Mouse (Mus musculus) urinary bladder, adult 2 months (tissue): Measurements from ENCODE around the gene Aldob. TPM values are rescaled to one million over a fixed set of nuclear protein-coding genes. Genes with fewer than 3 reads are reported as not detected.

ENCODE experiments used
- DNase-seq: peaks from one replicate; pipeline ENCODE4 v3.0.0; 2022; ENCODE audit warnings: low spot score
- polyA plus RNA-seq: library from polyadenylated mRNA; depleted of rRNA; stranded (reverse); fragments of >200 nt; gene quantifications from 2 replicates; pipeline ENCODE4 v1.2.3, GENCODE M21; 2012; rRNA removed

Gene Aldob
- 0.19 and 0.33 TPM in 2 replicates for polyA plus RNA-seq

DNA sequence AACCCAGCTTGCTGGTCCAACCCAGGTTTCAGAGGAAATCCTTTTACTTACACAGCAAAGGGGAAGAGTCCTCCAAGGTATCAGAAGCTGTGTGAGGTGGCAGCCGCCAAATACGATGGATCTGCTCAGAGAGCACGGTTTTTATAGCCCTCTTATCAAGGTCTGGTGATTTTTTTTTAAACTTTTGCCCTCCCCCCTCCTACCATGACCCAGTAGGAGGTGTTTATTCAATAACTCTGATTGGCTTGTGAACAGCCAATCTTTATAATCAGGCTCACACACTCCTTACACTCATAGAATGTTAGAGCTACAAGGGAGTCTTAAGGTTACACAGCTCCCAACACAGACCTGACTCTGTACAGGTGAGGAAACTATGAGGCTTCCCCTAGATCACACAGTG, at the start of gene Aldob:
Gene Aldob (minus strand): TSS at position 164 of the 400 bp plus-strand sequence.
- DNase-seq = no peak

DNA sequence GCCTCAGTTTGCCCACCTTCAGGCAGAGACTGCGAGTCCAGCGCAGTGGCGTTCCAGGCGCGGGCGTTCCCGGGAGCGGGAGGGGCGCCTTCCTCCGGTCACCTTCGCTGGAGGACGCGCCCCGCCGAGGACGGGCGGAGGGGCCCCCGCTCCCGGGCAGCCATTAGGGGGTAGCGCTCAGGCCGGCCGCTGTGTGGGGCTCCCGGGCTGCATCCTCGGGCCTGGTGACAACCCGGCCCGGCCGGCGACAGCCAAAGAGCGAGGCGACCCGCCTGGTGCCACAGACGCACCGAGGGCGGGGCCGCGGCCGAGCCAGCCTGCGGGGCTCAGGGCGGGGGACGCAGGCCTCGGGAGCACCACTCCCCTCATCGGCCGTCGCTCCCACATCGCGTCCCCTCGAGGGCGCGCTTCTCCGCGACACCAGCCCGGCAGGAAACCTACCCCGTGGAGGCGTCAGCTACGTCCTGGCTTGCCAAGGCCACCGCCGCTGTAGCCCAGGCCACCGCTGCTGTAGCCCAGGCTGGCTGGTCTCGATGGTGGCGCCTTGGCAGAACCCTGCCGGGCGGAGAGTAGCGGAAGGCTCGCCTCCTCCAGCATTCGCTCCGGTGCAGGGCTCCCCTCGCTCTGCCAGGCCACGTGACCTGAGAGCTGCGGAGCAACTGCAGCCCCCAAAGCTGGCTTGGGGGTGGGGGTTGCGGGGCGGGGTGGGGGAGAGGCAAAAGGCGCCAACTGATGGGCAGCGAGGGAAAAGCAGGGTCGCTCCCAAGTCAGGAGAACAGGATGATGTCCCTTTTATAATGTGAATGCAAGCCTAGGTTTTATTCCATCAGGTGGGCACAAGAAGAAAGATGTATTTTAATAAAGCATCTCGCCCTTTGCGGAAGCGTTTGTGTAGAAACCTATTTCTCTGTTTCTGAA, 48.1 kb upstream of the Aldob start, which contains the start of gene Tmem246:
Gene Tmem246 (minus strand): TSS at position 694 of the 918 bp plus-strand sequence.
- peak; percentile 81 for DNase-seq

DNA sequence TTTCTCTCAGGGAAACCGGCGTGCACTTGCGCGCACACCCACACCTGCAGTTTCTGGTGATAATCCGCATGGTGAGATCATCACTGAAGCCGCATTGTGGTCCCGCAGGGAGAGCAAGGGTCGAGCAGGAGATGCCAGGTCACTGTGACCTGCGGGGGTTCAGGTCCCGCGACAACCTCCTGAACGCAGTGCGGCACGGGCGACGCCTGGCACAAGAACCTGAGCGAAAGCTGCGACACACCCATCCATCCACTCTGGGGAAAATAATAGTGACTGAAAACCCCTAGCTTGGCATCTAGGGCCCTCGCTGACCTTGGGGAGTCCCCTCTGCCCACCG, 47.5 kb upstream of the Aldob start:
- DNase-seq = no peak

GRCm38 (mm10) chr4:49590152-49590551, 40.8 kb upstream of the Aldob start:
- DNase-seq = no peak

DNA sequence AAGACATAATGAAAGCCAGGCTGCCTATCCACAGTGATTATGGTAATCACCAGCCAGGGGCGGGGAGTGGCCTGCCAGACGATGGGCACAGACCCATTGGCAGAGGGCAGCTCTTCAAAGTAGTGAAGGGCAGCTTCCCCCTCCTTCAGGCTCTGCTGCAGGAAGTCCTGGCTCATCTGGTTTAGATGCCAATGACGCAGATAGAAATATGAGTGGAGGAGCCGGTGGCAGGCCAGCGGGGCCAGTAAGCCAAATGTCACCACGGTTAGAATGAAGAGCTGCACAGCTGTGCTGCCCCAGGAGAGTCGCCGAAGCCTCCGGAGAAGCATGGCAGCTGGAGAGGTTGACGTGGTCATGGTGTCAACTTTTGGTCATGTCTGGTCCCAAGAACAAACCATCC, 37.5 kb upstream of the Aldob start:
- DNase-seq = no peak

DNA sequence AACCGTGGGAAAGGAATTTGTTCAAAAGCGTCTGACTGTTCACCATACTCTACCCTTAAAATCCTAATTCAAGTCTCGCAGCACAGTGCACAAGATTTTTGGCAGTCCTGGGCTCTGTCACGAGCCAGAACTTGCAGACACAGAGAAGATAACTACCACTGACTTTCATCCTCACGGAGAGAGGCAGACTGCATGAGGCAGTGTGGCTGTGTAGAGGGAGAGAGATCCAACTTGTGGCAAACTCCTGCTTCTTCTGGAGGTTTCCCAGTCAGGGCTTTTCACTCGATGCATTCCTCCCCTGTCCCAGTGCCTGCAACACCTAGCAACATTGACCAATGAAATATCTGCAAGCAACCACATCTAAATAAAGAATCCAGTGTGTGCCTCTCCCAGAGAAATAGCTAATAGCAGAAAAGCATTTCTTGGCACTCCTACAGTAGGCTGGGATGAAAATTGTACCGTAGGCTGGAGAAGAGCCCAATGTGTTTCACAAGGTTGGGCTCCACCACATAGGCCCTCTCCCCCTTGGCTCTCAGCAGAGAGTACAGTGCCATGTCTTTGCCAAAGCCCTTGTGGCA, 36.3 kb upstream of the Aldob start:
- DNase-seq = no peak

- no peak for DNase-seq
Measured at GRCm38 (mm10) chr4:49583965-49584831, 34.9 kb upstream of the Aldob start.

- no peak for DNase-seq
Measured at GRCm38 (mm10) chr4:49581256-49581655, 31.9 kb upstream of the Aldob start.

DNA sequence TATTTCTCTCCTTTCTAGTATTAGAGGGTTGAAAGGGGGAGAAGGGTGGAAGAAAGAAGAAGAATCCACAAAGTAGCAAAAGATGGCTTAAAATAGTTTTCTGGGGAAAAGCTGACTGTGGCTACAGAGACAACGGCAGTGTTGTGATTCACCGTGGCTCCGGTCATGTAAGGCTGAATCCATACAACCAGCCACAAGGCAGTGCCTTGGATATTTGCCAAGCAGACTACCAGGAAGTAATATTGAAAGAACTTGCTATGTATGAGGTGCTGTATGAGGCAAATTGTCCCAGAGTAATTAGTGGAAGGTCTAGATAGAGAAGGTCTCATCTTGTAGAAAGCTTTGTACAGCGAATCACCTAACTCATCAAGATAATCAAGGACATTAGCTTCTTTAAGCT, 22.8 kb upstream of the Aldob start:
- no peak for DNase-seq

DNA sequence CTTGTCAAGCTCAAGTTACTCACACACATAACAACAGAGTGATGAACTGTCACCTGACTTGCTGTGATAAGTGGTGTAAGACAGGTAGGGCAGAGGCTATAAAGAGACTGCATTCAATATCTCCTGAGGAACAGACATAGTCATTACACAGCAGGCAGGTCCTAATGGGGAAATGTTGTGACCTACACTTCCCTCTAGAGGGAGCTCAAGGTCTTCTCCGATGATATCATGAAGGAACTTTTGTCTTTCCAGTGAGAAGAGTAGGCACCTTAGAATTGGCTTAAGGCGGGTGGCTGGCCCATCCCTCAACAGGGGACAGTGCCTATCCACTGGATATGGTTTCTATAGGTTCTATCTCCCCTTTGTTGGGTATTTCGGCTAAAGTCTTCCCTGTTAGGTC, 18.3 kb upstream of the Aldob start:
- no peak for DNase-seq

DNA sequence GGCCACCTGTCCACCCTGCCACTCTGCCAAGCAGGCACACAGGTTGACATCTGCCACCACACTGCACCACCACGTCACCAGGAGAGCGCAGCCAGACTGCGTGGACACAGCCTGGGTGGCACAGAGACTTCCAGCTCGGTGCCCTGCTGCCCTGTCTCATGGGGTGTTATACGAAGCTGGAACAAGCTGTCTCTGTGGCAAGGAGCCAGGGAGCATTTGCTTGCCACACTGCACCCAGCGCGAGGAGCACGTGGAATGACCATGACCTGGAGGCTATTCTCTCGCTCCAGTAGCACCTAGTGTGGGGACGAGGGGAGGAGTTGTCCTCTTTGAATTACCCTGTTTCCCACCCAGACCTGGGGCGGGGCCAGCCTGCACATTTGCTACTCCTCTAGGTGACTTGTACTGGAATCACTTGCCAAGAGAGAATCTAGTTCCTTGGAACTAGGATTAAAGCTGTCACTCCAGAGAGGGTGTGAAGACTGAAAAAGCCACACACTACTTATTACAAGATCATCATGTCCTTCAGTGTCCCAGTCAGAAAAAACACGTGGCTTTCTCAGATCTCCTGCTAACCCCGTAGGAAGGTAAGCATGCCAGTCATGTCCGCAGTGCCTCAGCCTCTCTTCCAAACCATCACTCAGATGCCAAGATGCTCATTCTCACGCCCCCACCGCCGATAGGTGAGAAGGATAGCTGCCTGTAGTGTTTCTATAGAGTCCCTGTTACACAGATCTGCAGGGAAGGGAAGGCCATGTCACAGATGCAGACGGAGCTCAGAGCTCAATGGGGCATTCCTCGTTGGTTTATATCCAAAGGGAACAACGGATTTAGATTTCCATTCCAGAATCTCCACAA, 10.8 kb upstream of the Aldob start:
- DNase-seq = no peak

- no peak for DNase-seq
Measured at GRCm38 (mm10) chr4:49558181-49558580, 8.8 kb upstream of the Aldob start.

DNA sequence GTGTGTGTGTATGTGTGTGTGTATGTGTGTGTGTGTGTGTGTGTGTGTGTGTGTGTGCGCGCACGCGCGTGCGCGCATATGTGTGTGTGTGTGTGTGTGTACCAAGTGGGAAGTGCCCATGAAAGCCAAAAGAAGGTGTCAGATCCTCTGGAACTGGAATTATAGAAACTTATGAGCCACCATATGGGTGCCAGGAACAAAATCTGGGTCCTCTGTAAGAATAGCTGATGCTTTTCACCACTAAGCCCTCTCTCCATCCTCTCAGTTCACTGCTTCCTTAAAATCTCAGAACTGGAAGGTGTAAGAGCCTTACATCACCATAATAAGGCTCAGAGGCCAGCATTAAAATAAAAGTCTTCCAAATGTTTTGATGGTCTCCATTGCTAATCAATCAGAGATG, 8.0 kb upstream of the Aldob start:
- DNase-seq = no peak

GRCm38 (mm10) chr4:49553380-49553779, 4.0 kb upstream of the Aldob start:
- no peak for DNase-seq

GRCm38 (mm10) chr4:49547544-49548219, 1.7 kb downstream of the Aldob start:
- DNase-seq = no peak

DNA sequence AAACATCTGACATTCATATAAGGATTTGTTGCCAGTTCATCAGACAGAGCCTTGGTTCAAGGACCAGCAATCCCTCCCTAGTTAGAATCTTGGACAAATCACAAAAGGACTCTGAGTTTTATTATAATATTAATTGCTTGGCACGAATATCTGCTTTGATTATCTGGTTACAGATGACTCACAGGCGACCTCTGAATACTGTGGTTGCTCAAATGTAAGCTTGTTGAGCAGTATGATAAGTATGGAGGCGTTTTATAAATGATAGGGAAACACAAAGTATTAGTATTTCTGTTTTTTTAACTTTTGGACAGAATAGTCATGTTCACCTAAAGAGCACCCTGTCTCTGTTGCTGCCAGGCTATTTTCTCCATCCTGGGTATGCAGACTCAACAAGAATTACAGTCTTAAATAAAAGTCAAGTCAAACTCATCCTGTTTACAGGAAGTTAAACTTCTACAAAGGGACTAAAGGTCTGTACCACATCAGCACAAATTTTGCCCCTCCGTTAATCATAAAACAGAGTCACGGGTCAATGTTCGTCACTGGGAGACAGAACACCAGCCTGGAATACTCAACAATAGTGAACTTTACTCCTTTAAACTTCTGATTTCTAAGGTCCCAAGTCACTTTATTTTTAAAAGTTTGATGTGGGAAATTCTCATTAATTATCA, 2.3 kb downstream of the Aldob start:
- DNase-seq = no peak

DNA sequence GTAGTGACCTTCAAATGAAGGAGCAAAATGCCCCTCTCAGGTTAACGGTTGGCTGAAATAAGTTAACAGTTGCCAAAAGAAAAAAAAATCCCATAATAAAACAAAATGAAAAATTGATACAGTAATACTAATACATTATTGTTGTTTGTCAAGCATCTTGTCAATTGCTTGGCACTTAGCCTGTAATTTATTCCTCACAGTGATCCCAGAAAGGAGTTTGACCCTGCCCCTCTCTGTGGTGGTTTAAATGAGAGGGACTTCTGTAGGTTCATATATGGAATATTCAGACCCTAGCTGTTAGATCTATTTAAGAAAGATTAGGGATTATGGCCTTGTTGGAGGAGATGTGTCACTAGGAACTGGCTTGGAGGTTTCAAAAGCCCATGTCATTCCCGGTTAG, 3.3 kb downstream of the Aldob start:
- DNase-seq = no peak

DNA sequence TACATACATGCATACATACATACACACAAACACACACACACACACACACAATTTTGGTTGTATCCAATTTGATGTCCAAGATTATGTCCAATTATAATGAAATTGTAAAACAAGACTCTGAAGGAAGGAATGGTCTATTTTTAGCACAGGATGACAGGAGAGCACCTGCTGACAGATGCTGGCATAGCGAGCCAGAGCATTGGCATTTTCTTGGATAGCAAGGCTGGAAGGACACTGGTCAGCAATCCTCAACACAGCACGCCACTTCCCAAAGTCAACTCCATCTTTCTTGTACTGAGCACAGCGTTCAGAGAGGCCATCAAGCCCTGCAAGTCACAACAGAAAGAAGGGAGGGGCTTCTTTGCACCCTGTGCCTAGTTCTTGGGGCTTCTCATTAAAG, 8.4 kb downstream of the Aldob start:
- DNase-seq = no peak

DNA sequence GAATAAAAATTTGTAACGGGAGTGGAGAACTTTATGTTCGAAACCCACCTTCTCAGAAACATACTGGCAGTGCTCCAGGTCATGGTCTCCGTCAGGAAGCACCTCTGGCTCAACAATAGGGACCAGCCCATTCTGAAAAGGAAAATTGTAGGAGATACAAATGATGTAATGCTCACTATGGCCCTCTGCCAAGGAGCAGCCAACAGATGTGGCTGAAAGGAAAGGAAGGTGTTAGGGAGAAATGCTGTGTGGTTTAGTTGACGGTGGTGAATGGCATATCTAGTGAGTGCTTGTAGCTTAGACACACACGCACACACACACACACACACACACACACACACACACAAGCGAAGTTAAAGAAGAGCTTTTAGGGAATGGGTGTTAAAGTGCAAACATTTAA, 9.7 kb downstream of the Aldob start:
- no peak for DNase-seq

GRCm38 (mm10) chr4:49536671-49537070, 12.7 kb downstream of the Aldob start:
- DNase-seq = no peak
